Mouse (Mus musculus) heart, embryonic 10.5 days (tissue): ENCODE results near the gene H2-Ob. TPM values are rescaled to one million over a fixed set of nuclear protein-coding genes. Genes with fewer than 3 reads are reported as not detected.
"Not testable (repeated sequence)": the region's sequence is repeated elsewhere in the genome, so short reads cannot be mapped to it uniquely, and the experiment has no call there.

Experiments
- DNase-seq: peaks from one replicate; pipeline ENCODE4 v3.0.0-alpha.2; 2017; ENCODE audit warnings: low spot score
- H3K27ac ChIP-seq: fragments of 300-500 bp; sonication (generic); 2 replicates; pipeline ENCODE4 v1.5.1; 2016; ENCODE audit warnings: mild to moderate bottlenecking
- H3K27me3 ChIP-seq: fragments of 300-500 bp; sonication (generic); 2 replicates; pipeline ENCODE4 v1.6.1; 2016; ENCODE audit warnings: mild to moderate bottlenecking; ENCODE audit not compliant: poor library complexity, insufficient read depth, severe bottlenecking
- H3K36me3 ChIP-seq: fragments of 300-500 bp; sonication (generic); 2 replicates; pipeline ENCODE4 v1.6.1; 2016; ENCODE audit warnings: mild to moderate bottlenecking, moderate library complexity
- H3K4me1 ChIP-seq: fragments of 300-500 bp; sonication (generic); 2 replicates; pipeline ENCODE4 v1.6.1; 2016; ENCODE audit warnings: mild to moderate bottlenecking
- H3K4me3 ChIP-seq: fragments of 300-500 bp; sonication (generic); 2 replicates; pipeline ENCODE4 v1.5.1; 2016; ENCODE audit warnings: mild to moderate bottlenecking, moderate library complexity
- H3K9me3 ChIP-seq: fragments of 300-500 bp; sonication (generic); 2 replicates; pipeline ENCODE4 v1.6.1; 2016; ENCODE audit warnings: mild to moderate bottlenecking, moderate library complexity
- WGBS: fragments of 180-500 bp; shearing (Covaris S2); methylation state at CpG from one replicate; pipeline ENCODE4 v1.1.7; 2016; 5-methylcytosine and 5-hydroxymethylcytosine counted together
- polyA plus RNA-seq: library from polyadenylated mRNA; unstranded; fragments of >200 nt; fragmentation: Nextera tagmentation; extraction: Ambion mirVana; gene quantifications from 2 replicates; pipeline ENCODE4 v1.2.1, GENCODE M21; 2016

H2-Ob gene
- polyA plus RNA-seq, 1 experiment from 2014 or later = not detected

GRCm38 (mm10) chr17:34211746-34212365 is 26.8 kb upstream of the H2-Ob start:
- 0 out of 2 replicates have a peak, but pooled peaks cover 6% of the 10 kb centered on the region for H3K4me1 ChIP-seq
- H3K9me3 ChIP-seq = no peaks in the 10 kb centered on the region
- peaks cover 84% of the 10 kb centered on the region for H3K27me3 ChIP-seq
- 24% methylated on average over 23 of the region's 23 CpGs for WGBS
- no peak overlapping the region for H3K4me3 ChIP-seq
- DNase-seq = no peak
- no peak overlapping the region for H3K27ac ChIP-seq
- H3K36me3 ChIP-seq = no peaks in the 10 kb centered on the region

DNA sequence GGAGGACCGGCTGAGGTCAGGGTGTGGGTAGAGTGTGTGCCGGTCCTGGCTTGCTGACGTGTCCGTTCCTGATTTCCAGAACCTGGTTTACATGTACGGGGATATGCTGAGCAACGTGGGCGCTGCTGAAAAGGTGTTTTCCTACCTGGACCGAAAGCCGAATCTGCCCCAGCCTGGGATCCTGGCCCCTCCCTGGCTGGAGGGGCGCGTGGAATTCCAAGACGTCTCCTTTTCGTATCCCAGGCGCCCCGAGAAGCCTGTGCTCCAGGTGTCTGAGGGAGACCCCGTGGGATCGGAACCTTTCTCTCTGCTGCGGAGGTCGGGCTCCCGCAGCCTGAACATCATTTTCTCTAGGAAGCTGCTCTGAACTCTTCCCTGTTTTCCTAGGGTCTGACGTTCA is 24.8 kb upstream of the H2-Ob start:
- H3K36me3 ChIP-seq = no peaks in the 10 kb centered on the region
- DNase-seq = no peak
- 54% methylated on average over 21 of the region's 21 CpGs for WGBS
- H3K9me3 ChIP-seq = peaks cover 1% of the 10 kb centered on the region; the same call in 1 of the 2 replicates
- H3K4me1 ChIP-seq = 0 out of 2 replicates have a peak, but pooled peaks cover 6% of the 10 kb centered on the region
- H3K4me3 ChIP-seq = no peak overlapping the region
- peaks cover 68% of the 10 kb centered on the region for H3K27me3 ChIP-seq
- H3K27ac ChIP-seq = no peak overlapping the region

GRCm38 (mm10) chr17:34215176-34215575 is 23.5 kb upstream of the H2-Ob start:
- H3K27ac ChIP-seq = no peak overlapping the region
- H3K9me3 ChIP-seq = peaks cover 4% of the 10 kb centered on the region; the same call in 1 of the 2 replicates
- 83% methylated on average over 12 of the region's 12 CpGs for WGBS
- DNase-seq = no peak
- peaks cover 58% of the 10 kb centered on the region for H3K27me3 ChIP-seq
- H3K4me1 ChIP-seq = 0 out of 2 replicates have a peak, but pooled peaks cover 6% of the 10 kb centered on the region
- H3K36me3 ChIP-seq = no peaks in the 10 kb centered on the region
- no peak overlapping the region for H3K4me3 ChIP-seq

- Histone ChIP-seq H3K4me3 (no peak overlapping the region), H3K27ac (no peak overlapping the region), H3K9me3 (peaks cover 4% of the 10 kb centered on the region; the same call in 1 of the 2 replicates), H3K36me3 (no peaks in the 10 kb centered on the region), H3K4me1 (no peaks in the 10 kb centered on the region), H3K27me3 (peaks cover 36% of the 10 kb centered on the region)
- 83% methylated on average over 8 of the region's 8 CpGs for WGBS
- DNase-seq = no peak
These were observed 21.3 kb upstream of the H2-Ob start for GRCm38 (mm10) chr17:34217216-34217928.

GRCm38 (mm10) chr17:34217986-34218385 is 20.7 kb upstream of the H2-Ob start:
- Histone ChIP-seq H3K9me3 (peaks cover 4% of the 10 kb centered on the region; the same call in 1 of the 2 replicates), H3K4me1 (no peaks in the 10 kb centered on the region), H3K27ac (no peak overlapping the region), H3K4me3 (no peak overlapping the region), H3K27me3 (peaks cover 30% of the 10 kb centered on the region), H3K36me3 (no peaks in the 10 kb centered on the region)
- no peak for DNase-seq
- WGBS = 88% methylated on average over 5 of the region's 5 CpGs

GRCm38 (mm10) chr17:34218675-34219074 is 20.0 kb upstream of the H2-Ob start:
- Histone ChIP-seq H3K4me3 (no peak overlapping the region), H3K9me3 (peaks cover 4% of the 10 kb centered on the region; the same call in 1 of the 2 replicates), H3K27me3 (peaks cover 23% of the 10 kb centered on the region), H3K27ac (no peak overlapping the region), H3K4me1 (no peaks in the 10 kb centered on the region), H3K36me3 (no peaks in the 10 kb centered on the region)
- DNase-seq = no peak
- WGBS = 89% methylated on average over 11 of the region's 11 CpGs

GRCm38 (mm10) chr17:34219096-34219495 is 19.6 kb upstream of the H2-Ob start:
- not testable (repeated sequence) for H3K4me3 ChIP-seq, H3K4me1 ChIP-seq, H3K9me3 ChIP-seq, DNase-seq, H3K27ac ChIP-seq, H3K36me3 ChIP-seq
- peaks cover 19% of the 10 kb centered on the region for H3K27me3 ChIP-seq
- 87% methylated on average over 9 of the region's 11 CpGs for WGBS

GRCm38 (mm10) chr17:34219801-34220200 is 18.9 kb upstream of the H2-Ob start:
- H3K27ac ChIP-seq, H3K36me3 ChIP-seq, H3K4me1 ChIP-seq, DNase-seq, H3K9me3 ChIP-seq, H3K4me3 ChIP-seq: not testable (repeated sequence)
- WGBS = 91% methylated on average over 5 of the region's 7 CpGs
- peaks cover 12% of the 10 kb centered on the region for H3K27me3 ChIP-seq

GRCm38 (mm10) chr17:34220401-34220800 is 18.3 kb upstream of the H2-Ob start:
- H3K27me3 ChIP-seq, DNase-seq, H3K4me1 ChIP-seq, H3K9me3 ChIP-seq, H3K27ac ChIP-seq, H3K4me3 ChIP-seq, H3K36me3 ChIP-seq: not testable (repeated sequence)
- WGBS = 93% methylated on average over 10 of the region's 16 CpGs

GRCm38 (mm10) chr17:34224816-34225215 is 13.9 kb upstream of the H2-Ob start:
- peaks cover 8% of the 10 kb centered on the region; the same call in 1 of the 2 replicates for H3K9me3 ChIP-seq

DNA sequence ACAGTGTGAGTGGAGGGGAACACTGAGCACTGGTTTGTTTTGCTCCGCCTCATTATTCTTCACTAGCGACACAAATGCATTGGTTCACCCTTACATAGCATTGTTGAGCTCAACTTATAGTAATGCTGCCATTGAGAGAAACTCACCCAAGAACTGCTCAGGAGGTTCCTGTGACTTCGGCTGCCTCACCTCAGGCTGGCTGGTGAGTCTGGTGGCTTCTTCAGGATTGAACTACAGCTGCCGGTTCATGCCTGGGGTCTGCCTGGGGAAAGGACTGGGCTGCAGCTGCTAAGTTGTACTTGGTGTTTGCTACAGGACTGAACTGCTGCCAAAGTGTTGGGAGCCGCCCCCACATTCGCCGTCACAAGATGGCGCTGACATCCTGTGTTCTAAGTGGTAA is 13.3 kb upstream of the H2-Ob start:
- no peaks in the 10 kb centered on the region for H3K27me3 ChIP-seq
- H3K9me3 ChIP-seq = peaks cover 8% of the 10 kb centered on the region; the same call in 1 of the 2 replicates
- H3K4me3 ChIP-seq = no peak overlapping the region
- 94% methylated on average over 8 of the region's 8 CpGs for WGBS
- no peaks in the 10 kb centered on the region for H3K4me1 ChIP-seq
- no peak for DNase-seq
- H3K27ac ChIP-seq = no peak overlapping the region
- no peaks in the 10 kb centered on the region for H3K36me3 ChIP-seq

More at GRCm38 (mm10) chr17:34224816-34225215, 13.9 kb upstream of the H2-Ob start:
- Histone ChIP-seq H3K27ac (no peak overlapping the region), H3K4me1 (no peaks in the 10 kb centered on the region), H3K27me3 (no peaks in the 10 kb centered on the region), H3K4me3 (no peak overlapping the region), H3K36me3 (no peaks in the 10 kb centered on the region)
- no peak for DNase-seq
- WGBS = 86% methylated on average over 3 of the region's 3 CpGs

DNA sequence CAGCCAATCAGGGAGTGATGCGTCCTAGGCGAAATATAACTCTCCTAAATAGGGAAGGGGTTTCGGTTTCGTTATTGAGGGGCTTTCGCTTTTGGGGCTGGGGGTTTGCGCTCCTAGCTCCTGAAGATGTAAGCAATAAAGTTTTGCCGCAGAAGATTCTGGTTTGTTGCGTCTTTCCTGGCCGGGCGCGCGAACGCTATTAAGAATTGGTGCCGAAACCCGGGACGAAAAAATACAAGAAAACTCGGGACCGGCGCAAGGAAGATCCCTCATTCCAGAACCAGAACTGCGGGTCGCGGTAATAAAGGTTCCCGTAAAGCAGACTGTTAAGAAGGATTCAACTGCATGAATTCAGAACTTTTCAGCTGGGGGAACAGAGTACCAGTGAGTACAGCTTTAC is 12.8 kb upstream of the H2-Ob start:
- 94% methylated on average over 17 of the region's 23 CpGs for WGBS
- not testable (repeated sequence) for H3K27ac ChIP-seq, H3K36me3 ChIP-seq, H3K9me3 ChIP-seq, H3K4me1 ChIP-seq, DNase-seq, H3K4me3 ChIP-seq, H3K27me3 ChIP-seq

DNA sequence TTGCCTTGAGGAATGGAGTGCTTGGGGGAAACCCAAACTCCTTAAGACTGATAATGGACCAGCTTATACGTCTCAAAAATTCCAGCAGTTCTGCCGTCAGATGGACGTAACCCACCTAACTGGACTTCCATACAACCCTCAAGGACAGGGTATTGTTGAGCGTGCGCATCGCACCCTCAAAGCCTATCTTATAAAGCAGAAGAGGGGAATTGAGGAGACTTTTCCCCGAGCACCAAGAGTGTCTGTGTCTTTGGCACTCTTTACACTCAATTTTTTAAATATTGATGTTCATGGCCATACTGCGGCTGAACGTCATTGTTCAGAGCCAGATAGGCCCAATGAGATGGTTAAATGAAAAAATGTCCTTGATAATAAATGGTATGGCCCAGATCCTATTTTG is 7.7 kb upstream of the H2-Ob start:
- not testable (repeated sequence) for DNase-seq, H3K36me3 ChIP-seq, H3K27me3 ChIP-seq, H3K4me1 ChIP-seq, H3K27ac ChIP-seq, H3K9me3 ChIP-seq, H3K4me3 ChIP-seq
- WGBS = 88% methylated on average over 9 of the region's 9 CpGs
